Mouse (Mus musculus) midbrain, embryonic 14.5 days (tissue): Measurements from ENCODE around the gene Reep3. TPM values are rescaled to one million over a fixed set of nuclear protein-coding genes. Genes with fewer than 3 reads are reported as not detected.

Experiments
- ATAC-seq: fragments of 200-750 bp; cut with Nextera tagmentation; 2 replicates; pipeline ENCODE4 v1.8.0; 2017; ENCODE audit warnings: moderate number of reproducible peaks, moderate library complexity; ENCODE audit not compliant: low FRiP score, low TSS enrichment
- DNase-seq: peaks from one replicate; pipeline ENCODE4 v3.0.0-alpha.2; 2015
- H3K27ac ChIP-seq: fragments of 300-500 bp; sonication (generic); replicated peaks from 2 replicates; pipeline ENCODE4 v1.5.1; 2014; ENCODE audit warnings: mild to moderate bottlenecking, low read depth, low read length, moderate library complexity
- H3K27me3 ChIP-seq: fragments of 300-500 bp; sonication (generic); 2 replicates; pipeline ENCODE4 v1.6.1; 2014; ENCODE audit warnings: low read length, control low read depth, mixed read lengths; ENCODE audit not compliant: control insufficient read depth, insufficient read depth
- H3K36me3 ChIP-seq: fragments of 300-500 bp; sonication (generic); 2 replicates; pipeline ENCODE4 v1.6.1; 2014; ENCODE audit warnings: low read length, control low read depth; ENCODE audit not compliant: control insufficient read depth, insufficient read depth
- H3K4me1 ChIP-seq: fragments of 300-500 bp; sonication (generic); 2 replicates; pipeline ENCODE4 v1.6.1; 2014; ENCODE audit warnings: mild to moderate bottlenecking, antibody characterized with exemption, low read length, control low read depth; ENCODE audit not compliant: control insufficient read depth, insufficient read depth
- H3K4me2 ChIP-seq: fragments of 300-500 bp; sonication (generic); 2 replicates; pipeline ENCODE4 v1.6.1; 2014; ENCODE audit warnings: mild to moderate bottlenecking, low read length, moderate library complexity
- H3K4me3 ChIP-seq: fragments of 300-500 bp; sonication (generic); replicated peaks from 2 replicates; pipeline ENCODE4 v1.5.1; 2014; ENCODE audit warnings: low read depth, low read length
- H3K9ac ChIP-seq: fragments of 300-500 bp; sonication (generic); replicated peaks from 2 replicates; pipeline ENCODE4 v1.6.1; 2014; ENCODE audit warnings: mild to moderate bottlenecking, low read length, moderate library complexity
- H3K9me3 ChIP-seq: fragments of 300-500 bp; sonication (generic); 2 replicates; pipeline ENCODE4 v1.6.1; 2016; ENCODE audit warnings: low read length, control low read depth, mixed read lengths; ENCODE audit not compliant: control insufficient read depth
- WGBS: fragments of 180-500 bp; shearing (Covaris S2); extraction: QIAGEN DNeasy Blood & Tissue Kit; methylation state at CpG from one replicate; pipeline ENCODE4 v1.1.7; 2014; 5-methylcytosine and 5-hydroxymethylcytosine counted together
- polyA plus RNA-seq: library from polyadenylated mRNA; unstranded; fragments of >200 nt; fragmentation: Nextera tagmentation; extraction: Ambion mirVana; gene quantifications from 2 replicates; pipeline ENCODE4 v1.2.1, GENCODE M21; 2014

The Reep3 gene
- polyA plus RNA-seq, 1 experiment from 2014 or later: 35.5 TPM

- no peak for DNase-seq
- H3K4me1 ChIP-seq: no peaks in the 10 kb centered on the region; the same call in 1 of the 2 replicates
- no peaks in the 10 kb centered on the region for H3K27me3 ChIP-seq
- no peak overlapping the region for H3K9ac ChIP-seq
- WGBS: 86% methylated on average over 4 of the region's 4 CpGs
- no peak overlapping the region for H3K4me3 ChIP-seq
- no peaks in the 10 kb centered on the region for H3K36me3 ChIP-seq
- 0 out of 2 replicates have a peak, but pooled peaks cover 4% of the 10 kb centered on the region for H3K9me3 ChIP-seq
- no peak for ATAC-seq
- H3K27ac ChIP-seq: no peak overlapping the region
- no peak overlapping the region for H3K4me2 ChIP-seq
Observed at GRCm38 (mm10) chr10:67071389-67071788, 25.4 kb downstream of the Reep3 start.

- Histone ChIP-seq H3K36me3 (no peaks in the 10 kb centered on the region), H3K4me3 (no peak overlapping the region), H3K9ac (no peak overlapping the region), H3K27ac (no peak overlapping the region), H3K4me2 (no peak overlapping the region), H3K4me1 (peaks cover 9% of the 10 kb centered on the region), H3K9me3 (0 out of 2 replicates have a peak, but pooled peaks cover 4% of the 10 kb centered on the region), H3K27me3 (no peaks in the 10 kb centered on the region)
- no peak for DNase-seq
- ATAC-seq: no peak
- WGBS: 94% methylated on average over 10 of the region's 10 CpGs
Observed at GRCm38 (mm10) chr10:67069013-67069412, 27.7 kb downstream of the Reep3 start.

- DNase-seq (no peak), ATAC-seq (no peak)
- H3K9me3 ChIP-seq: 0 out of 2 replicates have a peak, but pooled peaks cover 4% of the 10 kb centered on the region
- H3K36me3 ChIP-seq: no peaks in the 10 kb centered on the region
- H3K9ac ChIP-seq: no peak overlapping the region
- H3K27ac ChIP-seq: peak overlapping the region; percentile 74
- WGBS: 54% methylated on average over 3 of the region's 3 CpGs
- no peak overlapping the region for H3K4me3 ChIP-seq
- H3K27me3 ChIP-seq: no peaks in the 10 kb centered on the region
- peaks cover 16% of the 10 kb centered on the region for H3K4me1 ChIP-seq
- no peak overlapping the region for H3K4me2 ChIP-seq
Observed at GRCm38 (mm10) chr10:67066421-67066820, 30.3 kb downstream of the Reep3 start.

- Histone ChIP-seq H3K27me3 (no peaks in the 10 kb centered on the region), H3K4me3 (no peak overlapping the region), H3K4me2 (no peak overlapping the region), H3K9ac (no peak overlapping the region), H3K36me3 (no peaks in the 10 kb centered on the region), H3K4me1 (peaks cover 21% of the 10 kb centered on the region), H3K27ac (peak overlapping the region; percentile 74), H3K9me3 (0 out of 2 replicates have a peak, but pooled peaks cover 4% of the 10 kb centered on the region)
- peak; percentile 46; the same call in 1 of the 2 replicates for ATAC-seq
- DNase-seq: no peak
- 14% methylated on average over 5 of the region's 5 CpGs for WGBS
Observed at GRCm38 (mm10) chr10:67065927-67066326, 30.8 kb downstream of the Reep3 start.

- ATAC-seq (no peak), DNase-seq (no peak)
- Histone ChIP-seq H3K9me3 (0 out of 2 replicates have a peak, but pooled peaks cover 4% of the 10 kb centered on the region), H3K4me1 (peaks cover 21% of the 10 kb centered on the region), H3K36me3 (no peaks in the 10 kb centered on the region), H3K4me3 (no peak overlapping the region), H3K9ac (no peak overlapping the region), H3K27ac (peak overlapping the region; percentile 74; the same call in 1 of the 2 replicates), H3K27me3 (no peaks in the 10 kb centered on the region), H3K4me2 (no peak overlapping the region)
- WGBS: 70% methylated on average over 7 of the region's 7 CpGs
Observed at GRCm38 (mm10) chr10:67065277-67065887, 31.4 kb downstream of the Reep3 start.

- Histone ChIP-seq H3K27ac (no peak overlapping the region; the same call in 1 of the 2 replicates), H3K9ac (no peak overlapping the region), H3K4me2 (peak overlapping the region; percentile 2; the same call in 1 of the 2 replicates), H3K4me3 (no peak overlapping the region), H3K27me3 (no peaks in the 10 kb centered on the region), H3K4me1 (peaks cover 21% of the 10 kb centered on the region), H3K9me3 (no peaks in the 10 kb centered on the region), H3K36me3 (no peaks in the 10 kb centered on the region)
- whole genome bisulfite sequencing: 65% methylated on average over 4 of the region's 4 CpGs
- ATAC-seq (no peak), DNase-seq (no peak)
Observed at GRCm38 (mm10) chr10:67061823-67062222, 34.9 kb downstream of the Reep3 start.

- ATAC-seq (no peak), DNase-seq (peak; percentile 64)
- H3K9me3 ChIP-seq: no peaks in the 10 kb centered on the region
- no peak overlapping the region for H3K4me3 ChIP-seq
- H3K27me3 ChIP-seq: no peaks in the 10 kb centered on the region
- 26% methylated on average over 10 of the region's 10 CpGs for WGBS
- H3K4me2 ChIP-seq: peak overlapping the region; percentile 2; the same call in 1 of the 2 replicates
- H3K4me1 ChIP-seq: peaks cover 21% of the 10 kb centered on the region
- H3K27ac ChIP-seq: peak overlapping the region; percentile 65
- H3K9ac ChIP-seq: no peak overlapping the region
- H3K36me3 ChIP-seq: no peaks in the 10 kb centered on the region
Observed at GRCm38 (mm10) chr10:67061367-67061801, 35.4 kb downstream of the Reep3 start.

- Histone ChIP-seq H3K4me3 (no peak overlapping the region), H3K27me3 (no peaks in the 10 kb centered on the region), H3K27ac (no peak overlapping the region; the same call in 1 of the 2 replicates), H3K36me3 (no peaks in the 10 kb centered on the region), H3K4me1 (peaks cover 12% of the 10 kb centered on the region), H3K9me3 (no peaks in the 10 kb centered on the region), H3K9ac (no peak overlapping the region), H3K4me2 (no peak overlapping the region)
- DNase-seq: no peak
- no peak for ATAC-seq
- WGBS: 80% methylated on average over 6 of the region's 6 CpGs
Observed at GRCm38 (mm10) chr10:67058702-67059101, 38.0 kb downstream of the Reep3 start.

GRCm38 (mm10) chr10:67058297-67058696 lies 38.4 kb downstream of the Reep3 start:
- 73% methylated on average over 7 of the region's 7 CpGs for WGBS
- Histone ChIP-seq H3K27ac (no peak overlapping the region; the same call in 1 of the 2 replicates), H3K4me3 (no peak overlapping the region), H3K36me3 (no peaks in the 10 kb centered on the region), H3K9me3 (no peaks in the 10 kb centered on the region), H3K27me3 (no peaks in the 10 kb centered on the region), H3K9ac (no peak overlapping the region), H3K4me2 (no peak overlapping the region), H3K4me1 (peaks cover 16% of the 10 kb centered on the region)
- ATAC-seq (no peak), DNase-seq (peak; percentile 46)
